Mouse (Mus musculus): ENCODE measurements around the gene Klf16.

DNA sequence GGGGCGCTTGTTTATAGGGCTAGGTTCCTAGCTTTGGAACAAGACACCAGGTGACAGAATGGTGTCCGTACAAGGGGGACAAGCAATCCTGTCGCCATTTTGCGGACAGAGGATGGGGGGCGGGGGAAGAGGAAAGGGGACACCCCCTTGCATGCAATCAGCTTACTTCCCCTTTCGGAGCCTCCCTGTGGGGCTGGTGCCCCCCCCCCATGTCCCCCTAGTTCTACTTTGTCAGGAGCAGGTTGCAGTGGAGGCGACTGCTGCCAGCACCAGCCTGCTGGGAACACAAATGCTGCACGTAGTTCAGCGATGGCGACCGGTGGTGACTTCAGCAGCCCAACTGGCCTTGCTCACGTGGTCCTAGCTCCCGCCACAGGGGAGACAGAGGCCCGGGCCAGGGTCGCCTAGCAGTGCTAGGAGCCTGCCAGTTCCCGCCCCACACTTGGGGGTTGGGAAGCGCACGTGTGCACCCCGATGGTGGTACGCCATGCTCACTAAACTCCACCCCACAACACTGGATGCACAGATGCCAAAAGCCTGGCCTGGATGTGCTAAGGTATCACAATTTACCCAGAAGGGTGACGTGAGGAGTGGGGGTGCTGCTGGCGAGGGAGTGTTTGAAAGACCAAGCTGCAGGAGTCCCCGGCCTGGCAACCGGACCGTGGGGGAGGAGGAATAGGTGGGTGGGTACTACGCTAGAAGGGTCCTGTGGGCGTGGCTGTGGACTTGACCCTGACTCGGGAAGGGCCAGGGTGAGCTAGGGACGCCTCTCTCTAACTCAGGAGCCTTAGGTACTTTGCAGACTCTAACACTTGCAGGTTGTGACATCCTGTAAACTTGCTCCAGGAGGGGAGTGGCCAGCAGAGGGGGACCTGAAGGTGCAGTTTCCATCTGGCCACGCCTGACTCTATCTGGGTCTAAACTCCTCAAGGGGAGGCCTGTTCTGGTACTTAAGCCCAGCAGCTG lies 6.0 kb downstream of the Klf16 start:
- TF ChIP-seq ZC3H11A (IDR thresholded peaks at IDR 0.05; ENCODE audit: borderline replicate concordance, low read depth, low read length) (no peak), ZNF384 (IDR thresholded peaks at IDR 0.05; ENCODE audit: low read depth, low read length) (no peak), MAFK (IDR thresholded peaks at IDR 0.05; ENCODE audit: insufficient read depth, low read depth, low read length) (no peak), HCFC1 (IDR thresholded peaks at IDR 0.05; ENCODE audit: borderline replicate concordance, insufficient read depth, low read length) (no peak)
